Mouse (Mus musculus) stomach, postnatal 0 days (tissue): ENCODE results near the gene Fdxacb1. TPM values are rescaled to one million over a fixed set of nuclear protein-coding genes. Genes with fewer than 3 reads are reported as not detected.

Source experiments
- ATAC-seq: fragments of 200-750 bp; cut with Nextera tagmentation; 2 replicates; pipeline ENCODE4 v1.8.0; 2017; ENCODE audit not compliant: low FRiP score, low TSS enrichment
- DNase-seq: peaks from one replicate; pipeline ENCODE4 v3.0.0-alpha.2; 2016; ENCODE audit warnings: low spot score
- H3K27ac ChIP-seq: fragments of 300-500 bp; sonication (generic); replicated peaks from 2 replicates; pipeline ENCODE4 v1.5.1; 2014; ENCODE audit warnings: mild to moderate bottlenecking, control low read depth
- H3K27me3 ChIP-seq: fragments of 300-500 bp; sonication (generic); 2 replicates; pipeline ENCODE4 v1.6.1; 2014; ENCODE audit warnings: low read length; ENCODE audit not compliant: control insufficient read depth, insufficient read depth
- H3K36me3 ChIP-seq: fragments of 300-500 bp; sonication (generic); 2 replicates; pipeline ENCODE4 v1.6.1; 2014; ENCODE audit warnings: low read length, mixed read lengths; ENCODE audit not compliant: control insufficient read depth, insufficient read depth
- H3K4me1 ChIP-seq: fragments of 300-500 bp; sonication (generic); replicated peaks from 2 replicates; pipeline ENCODE4 v1.6.1; 2014; ENCODE audit warnings: antibody characterized with exemption; ENCODE audit not compliant: control insufficient read depth, insufficient read depth
- H3K4me2 ChIP-seq: fragments of 300-500 bp; sonication (generic); replicated peaks from 2 replicates; pipeline ENCODE4 v1.6.1; 2014; ENCODE audit warnings: low read depth, mild to moderate bottlenecking, control low read depth, moderate library complexity
- H3K4me3 ChIP-seq: fragments of 300-500 bp; sonication (generic); 2 replicates; pipeline ENCODE4 v1.5.1; 2014; ENCODE audit warnings: low read depth, low read length, control low read depth
- H3K9ac ChIP-seq: fragments of 300-500 bp; sonication (generic); 2 replicates; pipeline ENCODE4 v1.6.1; 2014; ENCODE audit warnings: mild to moderate bottlenecking, low read length, control low read depth, mixed read lengths
- H3K9me3 ChIP-seq: fragments of 300-500 bp; sonication (generic); 2 replicates; pipeline ENCODE4 v1.6.1; 2016; ENCODE audit warnings: low read length; ENCODE audit not compliant: control insufficient read depth
- CTCF ChIP-seq: IDR thresholded peaks from 2 replicates; pipeline ENCODE4 v1.5.1; 2016; ENCODE audit warnings: antibody characterized with exemption, low read depth, mild to moderate bottlenecking, moderate library complexity
- EP300 ChIP-seq: optimal IDR thresholded peaks from 2 replicates; pipeline ENCODE3; 2016; ENCODE audit warnings: antibody characterized with exemption
- WGBS: fragments of 180-500 bp; shearing (Covaris S2); extraction: QIAGEN DNeasy Blood & Tissue Kit; methylation state at CpG from one replicate; pipeline ENCODE4 v1.1.7; 2014; 5-methylcytosine and 5-hydroxymethylcytosine counted together
- polyA plus RNA-seq: library from polyadenylated mRNA; unstranded; fragments of >200 nt; fragmentation: Nextera tagmentation; extraction: Ambion mirVana; gene quantifications from 2 replicates; pipeline ENCODE4 v1.2.1, GENCODE M21; 2015

Fdxacb1 gene
- polyA plus RNA-seq, 1 experiment from 2014 or later = 8.3 TPM

DNA sequence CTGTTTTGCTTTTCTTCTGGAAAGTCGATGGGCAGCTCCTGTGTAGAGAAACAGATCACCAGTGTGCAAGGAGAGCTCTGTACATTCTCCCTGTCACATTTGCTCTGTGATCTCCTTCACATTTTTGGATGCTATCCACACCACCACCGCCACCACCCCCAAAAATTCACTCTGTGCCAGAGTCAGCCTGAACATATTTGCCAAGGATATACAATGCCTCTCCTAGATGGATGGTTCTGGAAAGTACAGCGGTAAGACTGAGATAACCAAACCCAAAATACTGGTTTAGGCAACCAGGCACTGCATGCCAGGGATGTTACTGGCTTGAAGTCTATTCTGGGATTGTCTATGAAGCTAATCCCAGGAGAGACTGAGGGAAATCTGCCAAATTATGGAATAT is 25.8 kb upstream of the Fdxacb1 start:
- H3K36me3 ChIP-seq = no peaks in the 10 kb centered on the region
- ATAC-seq (no peak), DNase-seq (no peak)
- no peak overlapping the region for H3K4me3 ChIP-seq
- H3K9ac ChIP-seq = no peak overlapping the region
- WGBS = 66% methylated on average over 3 of the region's 3 CpGs
- TF ChIP-seq CTCF = no peak
- no peak overlapping the region for H3K4me2 ChIP-seq
- H3K9me3 ChIP-seq = no peaks in the 10 kb centered on the region
- no peak overlapping the region for H3K27ac ChIP-seq
- no peaks in the 10 kb centered on the region for H3K4me1 ChIP-seq
- no peaks in the 10 kb centered on the region for H3K27me3 ChIP-seq

GRCm38 (mm10) chr9:50742744-50743143 is 25.3 kb upstream of the Fdxacb1 start:
- ATAC-seq = no peak
- WGBS = 63% methylated on average over 2 of the region's 2 CpGs

DNA sequence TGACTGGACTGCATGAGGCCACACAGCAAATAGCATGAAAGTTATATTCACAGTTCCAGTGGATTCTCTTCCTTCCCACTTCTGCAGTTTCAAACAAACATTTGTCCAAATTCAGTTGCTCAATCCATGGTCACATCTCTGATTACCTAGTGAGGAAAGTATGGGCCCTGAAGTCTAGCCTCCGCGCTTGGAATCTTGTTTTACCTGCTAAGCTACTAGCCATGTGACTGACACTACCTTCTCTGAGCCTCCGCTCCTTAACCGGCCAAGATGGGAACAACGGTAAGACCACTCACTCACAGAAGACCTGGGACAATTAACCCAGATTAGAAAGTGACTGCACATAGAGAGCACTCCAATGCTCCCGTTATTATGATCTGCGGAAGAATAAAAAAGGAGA is 22.2 kb upstream of the Fdxacb1 start:
- ATAC-seq (peak; percentile 65), DNase-seq (peak; percentile 61)
- Histone ChIP-seq H3K9me3 (no peaks in the 10 kb centered on the region), H3K27me3 (no peaks in the 10 kb centered on the region), H3K4me3 (peak overlapping the region; percentile 49), H3K36me3 (no peaks in the 10 kb centered on the region), H3K9ac (peak overlapping the region; percentile 73), H3K27ac (peak overlapping the region; percentile 94), H3K4me2 (peak overlapping the region; percentile 66), H3K4me1 (no peaks in the 10 kb centered on the region)
- whole genome bisulfite sequencing = 10% methylated on average over 7 of the region's 7 CpGs
- no peak for TF ChIP-seq EP300

More at GRCm38 (mm10) chr9:50742744-50743143, 25.3 kb upstream of the Fdxacb1 start:
- H3K27me3 ChIP-seq = no peaks in the 10 kb centered on the region
- no peak overlapping the region for H3K27ac ChIP-seq
- no peak overlapping the region for H3K9ac ChIP-seq
- no peaks in the 10 kb centered on the region for H3K9me3 ChIP-seq
- no peak overlapping the region for H3K4me2 ChIP-seq
- no peaks in the 10 kb centered on the region for H3K36me3 ChIP-seq
- TF ChIP-seq CTCF = no peak
- no peak for TF ChIP-seq EP300
- no peak for DNase-seq
- H3K4me1 ChIP-seq = no peaks in the 10 kb centered on the region
- H3K4me3 ChIP-seq = no peak overlapping the region

- no peaks in the 10 kb centered on the region; the same call in 1 of the 2 replicates for H3K4me1 ChIP-seq
- TF ChIP-seq EP300 (no peak), CTCF (peak; percentile 67)
- no peaks in the 10 kb centered on the region for H3K36me3 ChIP-seq
- peak within 1 kb of the TSS; percentile 94 for H3K27ac ChIP-seq
- H3K9me3 ChIP-seq = no peaks in the 10 kb centered on the region
- peak within 1 kb of the TSS; percentile 73 for H3K9ac ChIP-seq
- WGBS = 3% methylated on average over 19 of the region's 19 CpGs
- no peaks in the 10 kb centered on the region for H3K27me3 ChIP-seq
- H3K4me2 ChIP-seq = peak within 1 kb of the TSS; percentile 66
- DNase-seq = peak; percentile 84
- peak; percentile 84 for ATAC-seq
- H3K4me3 ChIP-seq = peak within 1 kb of the TSS; percentile 49
Observed at GRCm38 (mm10) chr9:50746214-50746677, 21.8 kb upstream of the Fdxacb1 start, which contains the start of gene 2310030G06Rik. 2310030G06Rik (minus strand) TSS chr9:50746536.

DNA sequence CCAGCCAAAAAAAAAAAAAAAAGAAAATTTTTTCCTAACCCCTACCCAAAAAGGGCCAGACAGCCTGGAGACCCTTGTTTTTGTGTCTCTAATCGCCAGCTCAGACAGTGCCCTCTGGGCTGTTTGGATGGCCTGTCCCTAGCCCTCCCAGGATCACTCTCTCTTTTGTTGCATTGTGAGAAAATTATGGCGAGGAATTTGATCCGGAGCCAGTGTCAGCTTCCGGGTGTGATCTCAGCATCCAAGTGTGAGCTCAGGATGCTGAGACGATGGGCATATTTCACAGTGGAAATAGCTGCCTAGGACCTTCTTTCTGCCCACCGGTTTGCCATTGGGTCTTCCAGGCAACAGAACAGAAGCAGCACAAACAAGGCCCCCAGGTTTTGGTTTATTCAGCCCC is 17.3 kb upstream of the Fdxacb1 start:
- Histone ChIP-seq H3K27ac (no peak overlapping the region), H3K9ac (no peak overlapping the region), H3K9me3 (no peaks in the 10 kb centered on the region), H3K4me3 (no peak overlapping the region), H3K27me3 (no peaks in the 10 kb centered on the region), H3K4me2 (no peak overlapping the region), H3K36me3 (no peaks in the 10 kb centered on the region), H3K4me1 (peaks cover 2% of the 10 kb centered on the region; the same call in 1 of the 2 replicates)
- no peak for DNase-seq
- TF ChIP-seq CTCF (no peak), EP300 (no peak)
- 60% methylated on average over 6 of the region's 6 CpGs for WGBS
- no peak for ATAC-seq

DNA sequence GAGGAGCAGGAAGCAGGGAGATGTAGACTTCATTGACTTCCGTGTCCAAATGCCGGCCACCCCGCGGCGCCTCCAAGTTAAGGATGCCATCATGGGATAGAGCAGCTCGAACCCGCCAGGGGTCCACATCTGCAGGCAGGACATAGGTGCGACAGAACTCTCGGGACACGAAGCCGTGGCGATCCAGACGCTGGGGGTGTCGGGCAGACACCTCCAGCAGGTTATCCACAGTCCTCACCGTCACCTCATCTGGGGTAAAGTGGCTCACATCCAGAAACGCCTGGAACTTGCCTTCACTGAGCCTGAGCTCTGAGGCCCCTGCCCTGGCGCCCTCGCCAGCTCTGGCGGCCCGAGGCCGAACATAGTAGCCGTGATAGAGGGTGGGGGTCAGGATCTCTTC is 16.7 kb upstream of the Fdxacb1 start, which contains the start of gene Cryab:
Cryab (plus strand) TSS at position 3 of the 400 bp plus-strand sequence.
- Histone ChIP-seq H3K4me2 (peak within 1 kb of the TSS; percentile 56), H3K27me3 (no peaks in the 10 kb centered on the region), H3K9me3 (no peaks in the 10 kb centered on the region), H3K36me3 (no peaks in the 10 kb centered on the region), H3K9ac (peak within 1 kb of the TSS; percentile 24), H3K4me1 (peaks cover 2% of the 10 kb centered on the region; the same call in 1 of the 2 replicates), H3K27ac (peak within 1 kb of the TSS; percentile 89), H3K4me3 (peak within 1 kb of the TSS; percentile 37)
- TF ChIP-seq EP300 (no peak), CTCF (no peak)
- DNase-seq (no peak), ATAC-seq (no peak)
- WGBS = 70% methylated on average over 22 of the region's 22 CpGs
